Mouse (Mus musculus): ENCODE measurements around the gene Pin1. TPM values are rescaled to one million over a fixed set of nuclear protein-coding genes. Genes with fewer than 3 reads are reported as not detected.
A peak's percentile ranks its signal among the peaks of the same experiment; 100 is the strongest.
"Not testable (repeated sequence)": the region's sequence is repeated elsewhere in the genome, so short reads cannot be mapped to it uniquely, and the experiment has no call there.

Gene Pin1
- total RNA-seq (2017): 9.5 and 16.3 TPM in 2 replicates

DNA sequence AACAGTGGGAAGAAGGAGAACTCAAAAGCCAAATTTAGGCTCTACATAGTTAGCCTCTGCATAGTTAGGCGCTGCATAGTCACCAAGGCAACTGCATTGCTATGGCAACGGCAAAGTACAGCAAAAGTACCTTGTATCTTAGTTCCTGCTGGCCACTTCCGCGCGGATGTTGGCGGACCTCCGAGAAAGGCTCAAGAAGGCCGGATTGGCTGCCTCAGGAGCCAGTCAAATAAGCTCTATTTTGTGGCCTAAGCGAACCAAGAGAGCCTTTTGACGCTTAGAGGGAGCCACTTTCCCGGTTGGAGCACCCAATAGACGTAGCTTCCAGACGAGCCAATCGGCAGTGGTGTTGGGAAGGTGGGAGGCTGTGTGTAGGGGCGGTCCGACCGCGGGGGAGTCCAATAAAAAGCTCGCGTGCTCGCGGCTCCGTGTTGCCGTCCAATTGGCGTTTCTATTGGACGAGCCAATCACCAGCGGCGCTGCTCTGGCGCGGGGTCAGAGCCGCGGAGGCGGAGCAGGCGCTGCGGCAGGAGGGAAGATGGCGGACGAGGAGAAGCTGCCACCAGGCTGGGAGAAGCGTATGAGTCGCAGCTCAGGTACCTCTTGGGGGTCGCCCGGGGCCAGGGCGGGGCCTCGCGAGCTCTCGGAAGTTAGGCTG, at the start of gene Pin1:
Pin1 (plus strand) TSS at position 494 of the 658 bp plus-strand sequence.
- peak; percentile 95 for ATAC-seq (replicated peaks; ENCODE audit: low read depth, poor library complexity, severe bottlenecking)

- no peak for ATAC-seq (replicated peaks; ENCODE audit: low read depth, poor library complexity, severe bottlenecking)
Observed at GRCm38 (mm10) chr9:20606269-20606668, 45.6 kb upstream of the Pin1 start.

DNA sequence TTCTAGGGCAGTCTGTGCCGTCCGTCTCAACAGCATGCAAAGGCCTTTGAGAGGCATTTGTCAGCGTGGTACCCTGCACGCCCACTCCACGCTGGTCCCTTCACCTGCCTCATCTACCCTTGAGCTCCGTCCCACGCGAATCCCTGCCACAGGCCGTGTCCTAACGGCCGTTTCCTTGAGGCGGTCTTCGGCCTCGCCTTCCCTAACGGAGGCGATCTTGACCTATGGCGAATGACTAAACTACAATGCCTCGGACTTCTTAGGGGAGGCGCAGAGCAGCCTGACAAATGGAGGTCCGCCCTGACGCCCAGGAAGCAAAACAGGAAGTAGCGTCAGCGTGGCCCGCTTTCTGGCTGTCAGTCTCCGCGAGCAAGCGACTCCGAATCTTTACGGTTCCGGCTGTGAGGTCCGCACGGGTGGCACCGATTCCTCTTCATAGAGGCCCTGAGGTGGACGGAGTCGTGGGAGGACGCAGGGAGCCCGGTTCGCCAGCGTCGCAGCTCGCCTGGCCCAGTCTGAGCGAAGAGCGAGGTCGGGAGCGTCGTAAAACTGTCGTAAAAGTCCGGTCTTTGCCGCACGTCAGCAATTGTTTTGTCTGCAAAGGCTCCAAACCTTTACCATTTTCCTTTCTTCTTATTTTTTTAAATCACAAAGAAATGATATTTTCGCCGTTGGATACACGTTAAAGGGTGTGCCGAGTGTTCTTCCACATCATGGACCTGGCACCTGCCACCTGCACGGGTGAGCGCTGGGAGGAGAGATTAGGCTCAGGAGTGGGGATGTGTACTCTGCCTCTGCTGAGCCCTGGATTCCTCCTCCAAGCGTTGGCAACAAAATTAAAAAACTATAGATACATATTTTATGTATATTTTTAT, 44.6 kb upstream of the Pin1 start:
- peak; percentile 98 for ATAC-seq (replicated peaks; ENCODE audit: low read depth, poor library complexity, severe bottlenecking)

- no peak for ATAC-seq (replicated peaks; ENCODE audit: low read depth, poor library complexity, severe bottlenecking)
Observed at GRCm38 (mm10) chr9:20609831-20610464, 41.9 kb upstream of the Pin1 start.

DNA sequence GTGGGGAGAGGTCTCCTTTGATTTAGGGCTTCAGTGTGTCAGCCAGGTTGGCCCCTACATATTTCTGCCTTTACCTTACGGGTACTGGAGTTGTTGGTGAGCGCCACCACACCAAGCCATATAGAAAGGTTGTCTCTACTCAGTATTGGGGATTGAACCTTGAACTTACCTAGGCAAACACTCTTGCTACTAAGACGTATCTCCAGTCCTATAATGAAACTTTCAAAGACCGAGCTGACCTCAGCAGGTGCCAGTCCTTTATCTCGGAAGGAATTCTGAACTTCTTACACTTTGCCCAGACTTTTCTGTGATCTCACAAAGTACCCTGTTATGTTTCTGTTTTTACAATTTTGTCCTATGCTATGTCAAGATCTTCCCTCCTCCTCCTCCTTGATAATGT, 39.9 kb upstream of the Pin1 start:
- no peak for ATAC-seq (replicated peaks; ENCODE audit: low read depth, poor library complexity, severe bottlenecking)

DNA sequence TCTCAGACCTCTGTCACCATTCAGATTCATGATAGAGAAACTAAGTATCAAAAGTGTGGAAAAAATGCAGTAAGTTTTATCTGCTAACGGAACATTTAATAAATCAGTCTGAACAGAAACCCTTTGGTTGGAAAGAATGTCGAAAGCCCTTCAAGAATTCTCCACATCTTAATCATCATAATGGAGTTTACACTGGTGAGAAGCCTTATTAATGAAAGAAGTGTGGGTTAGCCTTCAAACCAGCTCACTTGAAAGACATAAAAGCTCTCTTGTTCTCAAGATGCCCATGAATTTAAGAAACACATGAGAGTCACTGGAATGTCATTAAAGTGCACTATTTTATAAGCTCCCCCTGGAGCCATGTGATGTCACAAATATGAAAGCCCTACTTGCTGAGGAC, 35.2 kb upstream of the Pin1 start:
- no peak for ATAC-seq (replicated peaks; ENCODE audit: low read depth, poor library complexity, severe bottlenecking)

DNA sequence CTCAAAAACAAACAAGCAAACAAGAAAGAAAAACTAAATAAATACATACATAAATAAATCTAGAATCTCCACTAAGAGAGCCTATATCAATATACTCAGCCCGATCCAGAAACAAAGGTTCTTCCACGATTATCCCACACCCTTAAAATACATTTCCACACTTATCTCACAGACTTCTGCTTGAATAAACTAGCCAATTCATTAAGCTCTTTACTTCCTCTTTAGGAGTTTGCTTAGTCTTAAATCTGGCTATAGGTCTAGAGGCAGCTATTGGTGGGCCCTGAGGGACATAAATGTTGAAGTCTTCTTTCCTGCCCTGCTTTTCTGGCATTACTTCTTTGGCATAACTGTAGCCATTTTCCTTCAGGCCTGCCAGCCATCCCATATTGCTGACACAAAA, 20.6 kb upstream of the Pin1 start:
- no peak for ATAC-seq (replicated peaks; ENCODE audit: low read depth, poor library complexity, severe bottlenecking)

DNA sequence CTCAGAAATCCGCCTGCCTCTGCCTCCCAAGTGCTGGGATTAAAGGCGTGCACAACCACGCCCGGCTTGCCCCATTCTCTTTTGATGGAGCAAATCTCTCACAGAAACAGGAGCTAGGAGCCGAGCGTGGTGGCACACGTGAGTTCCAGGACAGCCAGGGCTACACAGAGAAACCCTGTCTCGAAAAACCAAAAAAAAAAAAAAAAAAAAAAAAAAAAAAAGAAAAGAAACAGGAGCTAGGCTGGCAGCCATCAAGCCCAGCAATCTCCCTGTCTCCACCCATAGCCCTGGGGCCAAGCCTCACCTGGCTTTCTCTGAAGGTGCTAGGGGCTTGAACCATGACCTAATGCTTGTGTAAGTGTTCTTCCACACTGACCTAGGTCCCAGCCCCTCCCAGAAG, 16.2 kb upstream of the Pin1 start:
- ATAC-seq (replicated peaks; ENCODE audit: low read depth, poor library complexity, severe bottlenecking): not testable (repeated sequence)

- ATAC-seq (replicated peaks; ENCODE audit: low read depth, poor library complexity, severe bottlenecking): no peak
Observed at GRCm38 (mm10) chr9:20636256-20636655, 15.6 kb upstream of the Pin1 start.

DNA sequence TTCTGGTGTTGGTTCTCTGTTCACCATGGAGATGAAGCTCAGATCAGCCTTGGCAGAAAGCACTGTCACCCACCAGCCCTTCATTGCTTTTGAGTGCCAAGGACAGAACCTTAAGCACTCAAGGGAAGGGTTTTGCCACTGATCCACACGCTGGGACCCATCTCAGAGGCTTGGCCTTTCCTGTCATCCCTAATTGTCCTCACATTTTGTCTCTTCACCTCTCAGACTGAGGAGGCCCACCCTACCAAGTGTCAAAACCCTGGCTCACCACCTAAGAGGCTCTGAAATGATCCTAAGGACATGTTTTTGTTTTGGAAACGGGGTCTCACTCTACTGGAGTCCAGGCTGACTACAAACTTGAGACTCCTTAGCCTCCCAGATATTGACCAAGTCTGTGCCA, 15.1 kb upstream of the Pin1 start:
- no peak for ATAC-seq (replicated peaks; ENCODE audit: low read depth, poor library complexity, severe bottlenecking)

DNA sequence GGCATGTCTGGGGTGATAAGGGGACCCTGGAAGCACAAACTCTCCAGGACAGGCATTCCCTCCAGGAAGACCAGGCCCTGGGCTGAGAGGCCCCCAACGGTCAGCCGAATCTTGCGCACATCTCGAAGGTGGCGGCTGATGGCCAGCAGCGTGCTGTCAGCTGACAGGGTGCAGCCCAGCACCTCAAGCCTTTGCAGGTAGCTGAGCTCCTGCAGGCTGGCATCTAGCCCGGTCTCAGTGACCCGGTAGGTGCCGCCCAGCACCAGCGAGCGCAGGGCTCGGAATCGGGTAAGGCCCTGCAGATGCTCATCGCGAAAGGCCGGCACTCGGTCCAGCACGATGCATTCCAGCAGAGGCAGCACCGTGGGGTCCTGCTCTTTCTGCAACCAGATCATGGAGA, 13.3 kb upstream of the Pin1 start:
- no peak for ATAC-seq (replicated peaks; ENCODE audit: low read depth, poor library complexity, severe bottlenecking)

DNA sequence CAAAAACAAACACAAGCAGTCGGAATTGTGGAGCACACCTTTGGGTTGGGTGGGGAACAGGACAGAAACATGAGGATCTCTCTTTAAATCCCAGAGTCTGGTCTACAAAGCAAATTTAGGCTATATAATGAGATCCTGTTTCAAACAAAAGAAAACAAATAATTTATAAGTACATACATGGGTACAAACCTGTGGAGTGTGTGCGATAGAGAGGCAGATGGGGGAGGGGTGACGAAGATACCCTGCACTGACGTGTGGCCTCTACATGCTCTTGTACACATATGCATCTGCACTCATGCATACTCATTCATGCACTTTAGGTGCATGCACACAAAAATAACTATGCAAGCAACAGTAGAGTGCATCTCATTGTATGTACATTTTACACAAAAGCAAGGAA, 12.4 kb upstream of the Pin1 start:
- no peak for ATAC-seq (replicated peaks; ENCODE audit: low read depth, poor library complexity, severe bottlenecking)

GRCm38 (mm10) chr9:20641501-20641900, 10.4 kb upstream of the Pin1 start:
- no peak for ATAC-seq (replicated peaks; ENCODE audit: low read depth, poor library complexity, severe bottlenecking)

DNA sequence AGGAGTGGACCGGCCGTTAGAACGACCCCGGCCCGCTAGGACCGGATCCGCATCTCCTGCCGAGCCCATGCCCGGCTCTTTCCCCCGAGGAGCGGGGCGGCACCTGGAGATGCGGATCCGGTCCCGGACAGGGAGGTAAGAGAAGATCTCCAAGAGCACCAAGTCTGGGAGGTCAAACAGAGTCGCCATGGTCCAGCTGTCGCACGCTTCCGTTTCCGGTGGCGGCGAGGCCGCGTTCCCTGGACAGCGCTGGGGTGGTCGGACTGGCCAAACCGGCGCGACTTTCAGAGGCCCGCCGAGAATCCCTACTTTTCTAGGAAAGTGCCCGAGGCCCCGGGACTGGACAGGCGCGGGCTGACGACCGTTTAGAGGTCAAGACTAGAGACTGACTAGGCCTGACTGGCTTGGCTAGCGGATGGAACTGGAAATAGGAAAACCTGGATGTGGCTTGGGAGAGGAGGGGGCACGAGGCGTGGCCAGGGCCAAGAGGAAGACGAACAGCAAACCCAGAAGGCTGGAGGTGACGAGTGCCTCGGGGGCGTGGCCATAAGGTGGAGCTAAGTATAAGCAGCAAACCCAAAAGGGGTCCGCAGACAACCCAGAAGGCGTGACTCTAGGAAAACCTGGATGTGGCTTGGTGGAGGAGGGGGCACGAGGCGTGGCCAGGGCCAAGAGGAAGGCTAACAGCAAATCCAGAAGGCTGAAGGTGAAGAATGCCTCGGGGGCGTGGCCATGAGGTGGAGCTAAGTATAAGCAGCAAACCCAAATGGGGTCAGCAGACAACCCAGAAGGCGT, 9.6 kb upstream of the Pin1 start, which contains the start of gene Ubl5:
Ubl5 (plus strand) TSS at position 778 of the 795 bp plus-strand sequence.
- ATAC-seq (replicated peaks; ENCODE audit: low read depth, poor library complexity, severe bottlenecking): peak; percentile 57

DNA sequence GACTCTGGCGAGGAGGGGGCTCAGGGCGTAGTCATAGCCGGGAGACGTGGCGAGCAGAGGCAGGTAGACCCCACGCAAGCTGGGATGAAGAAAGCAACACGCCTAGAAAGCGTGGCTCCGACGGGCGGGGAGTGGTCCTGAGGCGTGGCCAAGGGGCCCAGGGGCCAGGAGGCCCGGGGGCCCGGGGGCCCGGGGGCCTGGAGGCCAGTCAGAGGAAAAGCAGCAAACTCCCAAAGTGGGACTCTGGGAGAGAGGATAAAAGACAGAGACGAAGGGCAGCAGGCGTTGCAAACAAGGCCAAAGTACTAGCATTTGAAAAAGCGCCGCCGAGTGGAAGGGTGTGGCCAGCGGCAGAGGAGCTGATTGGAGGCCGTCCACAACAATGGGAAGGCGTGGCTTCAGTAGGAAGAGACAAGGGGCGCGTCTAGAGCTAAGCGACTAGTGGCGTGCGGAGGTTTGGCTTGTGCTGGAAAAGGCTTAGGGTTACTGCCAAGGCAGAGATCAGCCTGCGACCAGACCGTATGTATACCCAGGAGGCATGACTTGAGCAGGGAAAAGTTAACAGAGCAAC, 8.9 kb upstream of the Pin1 start:
- peak; percentile 76 for ATAC-seq (replicated peaks; ENCODE audit: low read depth, poor library complexity, severe bottlenecking)

DNA sequence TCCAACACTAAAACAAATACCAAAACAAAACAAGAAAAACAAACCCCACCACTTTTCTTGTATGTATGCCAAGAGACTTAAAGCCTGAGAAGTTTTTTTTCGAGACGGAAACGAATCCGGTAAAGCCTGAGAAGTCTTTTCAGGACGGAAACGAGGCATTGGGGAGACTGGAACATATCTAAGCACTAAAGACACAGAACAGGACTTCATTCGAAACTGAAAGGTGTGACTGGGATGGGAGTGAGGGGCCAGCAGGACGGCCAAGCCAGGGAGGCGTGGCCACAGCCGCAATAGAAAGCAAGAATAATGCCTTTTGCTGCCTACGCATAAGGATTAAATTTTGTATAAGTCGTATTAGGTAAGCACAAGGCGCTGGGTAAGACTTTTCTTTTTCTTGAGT, 8.1 kb upstream of the Pin1 start:
- ATAC-seq (replicated peaks; ENCODE audit: low read depth, poor library complexity, severe bottlenecking): no peak

DNA sequence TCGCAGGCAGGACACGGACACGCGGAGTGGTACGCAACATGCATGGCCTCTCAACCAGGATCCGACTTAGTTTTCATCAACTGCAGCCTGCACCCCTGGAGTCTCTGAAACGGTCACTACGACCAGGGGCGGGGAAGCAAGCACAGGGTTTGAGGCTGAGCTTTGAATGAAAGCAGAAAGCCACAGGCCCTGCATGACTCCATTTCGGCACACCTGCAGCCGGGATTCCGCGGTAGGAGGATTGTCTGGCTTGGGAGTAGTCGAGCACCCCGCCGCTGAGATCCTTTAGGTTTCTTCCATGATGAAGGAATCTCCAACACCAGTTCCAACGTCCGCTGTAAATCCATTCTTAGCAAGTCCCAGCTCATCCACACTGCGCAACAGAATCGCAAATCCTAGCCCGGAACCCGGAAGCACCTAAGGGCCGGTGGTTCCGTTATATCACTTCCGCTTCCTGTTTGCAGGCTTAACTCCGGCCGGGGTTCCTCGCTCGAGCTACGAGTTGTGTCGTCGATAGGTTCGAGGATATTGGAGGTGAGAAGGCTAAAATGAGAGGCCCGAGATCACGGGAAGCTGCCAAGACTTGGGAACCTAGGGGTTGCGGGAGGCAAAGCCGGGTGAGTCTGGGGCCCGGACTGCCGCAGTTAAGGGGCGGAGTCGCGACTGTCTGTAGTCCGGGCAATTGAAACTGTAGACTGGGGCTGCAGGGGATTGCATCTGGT, 7.4 kb upstream of the Pin1 start, which contains the start of gene Fbxl12:
Fbxl12 (minus strand) TSS at position 408 of the 722 bp plus-strand sequence.
- peak; percentile 66 for ATAC-seq (replicated peaks; ENCODE audit: low read depth, poor library complexity, severe bottlenecking)

DNA sequence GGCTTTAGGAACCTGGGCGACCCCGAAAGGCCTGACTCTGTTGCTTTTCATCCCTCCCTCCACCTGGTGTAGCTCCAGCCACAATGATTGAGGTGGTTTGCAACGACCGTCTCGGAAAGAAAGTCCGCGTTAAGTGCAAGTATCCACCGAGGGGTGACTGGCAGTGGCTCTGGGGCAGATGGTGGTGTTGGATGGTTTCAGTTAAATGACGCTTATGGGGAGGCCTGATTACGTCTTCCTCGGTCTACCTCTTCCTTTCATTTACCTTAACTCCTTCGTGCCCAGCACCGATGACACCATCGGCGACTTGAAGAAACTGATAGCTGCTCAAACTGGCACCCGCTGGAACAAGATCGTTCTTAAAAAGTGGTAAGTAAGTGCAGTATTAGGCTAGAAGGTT, 6.8 kb upstream of the Pin1 start:
- no peak; the same call in 1 of the 2 replicates for ATAC-seq (replicated peaks; ENCODE audit: low read depth, poor library complexity, severe bottlenecking)

DNA sequence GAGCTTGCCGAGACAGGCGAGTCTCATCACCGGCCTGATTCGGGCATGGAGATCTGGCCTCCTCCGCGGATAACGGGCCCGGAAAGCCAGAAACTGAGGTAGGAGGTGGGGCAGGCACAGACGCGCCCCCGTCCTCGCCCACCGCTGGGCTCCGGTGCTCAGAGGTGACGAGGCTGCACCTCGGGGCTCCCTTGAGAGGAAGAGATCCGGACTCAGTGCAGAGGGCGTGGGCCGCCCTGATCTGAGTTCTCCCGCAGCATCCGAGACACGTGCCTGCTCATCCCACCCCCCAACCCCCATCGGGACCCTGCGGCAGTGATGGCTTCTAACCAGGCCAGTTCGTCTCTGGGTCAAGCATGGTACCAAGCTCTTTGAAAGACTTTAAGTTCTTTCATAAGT, 364 bp downstream of the Pin1 start:
- ATAC-seq (replicated peaks; ENCODE audit: low read depth, poor library complexity, severe bottlenecking): peak; percentile 6

All from common myeloid progenitor, adult 5-6 weeks (primary cell).